Mouse (Mus musculus) bone marrow macrophage, adult 2 months (primary cell): Measurements from ENCODE around the gene Sh3pxd2a.

Experiments used
- CTCF ChIP-seq: IDR thresholded peaks from 2 replicates; pipeline ENCODE4 v1.5.1; 2012; ENCODE audit warnings: low read depth, mild to moderate bottlenecking, low read length, moderate library complexity
- POLR2A ChIP-seq: IDR thresholded peaks from 2 replicates; pipeline ENCODE4 v1.6.1; 2012; ENCODE audit warnings: mild to moderate bottlenecking, low read depth, low read length, borderline replicate concordance

- TF ChIP-seq CTCF (no peak), POLR2A (no peak)
These were observed 218.7 kb downstream of the Sh3pxd2a start for GRCm38 (mm10) chr19:47245512-47245911.
